Comparison of ENCODE assay signal across 8 mouse cellular contexts in genomic region chr13:97438692-97439091, GRCm38 (mm10).
A peak's percentile ranks its signal among the peaks of the same experiment; 100 is the strongest.
DNase-seq lines count a peak whose midpoint lies in the region; ATAC-seq and TF ChIP-seq lines count a peak whose summit lies in the region.

No protein-coding gene starts in this region.

- peak overlapping the region; percentile 72 for H3K27ac ChIP-seq in kidney, embryonic 14.5 days (ENCODE audit: low read depth, low read length)
- H3K27ac ChIP-seq in kidney, adult 2 months (ENCODE audit: insufficient read depth, low read depth, low read length) = no peak overlapping the region
- peak overlapping the region; percentile 77 for H3K27ac ChIP-seq in forebrain, embryonic 15.5 days (replicated peaks)
- peak overlapping the region; percentile 84 for H3K27ac ChIP-seq in midbrain, embryonic 10.5 days (replicated peaks)

- H3K4me1 ChIP-seq in kidney, embryonic 14.5 days (ENCODE audit: control insufficient read depth, insufficient read depth, low read length) = peaks cover 48% of the 10 kb centered on the region
- no peaks in the 10 kb centered on the region for H3K4me1 ChIP-seq in kidney, adult 2 months (ENCODE audit: control insufficient read depth, insufficient read depth, low read length)
- H3K4me1 ChIP-seq in forebrain, embryonic 15.5 days = peaks cover 73% of the 10 kb centered on the region
- H3K4me1 ChIP-seq in midbrain, embryonic 10.5 days = peaks cover 90% of the 10 kb centered on the region

- H3K4me3 ChIP-seq in kidney, embryonic 14.5 days (ENCODE audit: low read length) = no peak overlapping the region
- no peak overlapping the region for H3K4me3 ChIP-seq in kidney, adult 2 months (ENCODE audit: insufficient read depth, low read depth, low read length)
- 0 out of 2 replicates have a peak overlapping the region, but pooled peaks have one; percentile 0 for H3K4me3 ChIP-seq in forebrain, embryonic 15.5 days
- peak overlapping the region; percentile 27 for H3K4me3 ChIP-seq in midbrain, embryonic 10.5 days

- no peaks in the 10 kb centered on the region for H3K36me3 ChIP-seq in kidney, embryonic 14.5 days (ENCODE audit: control insufficient read depth, insufficient read depth, low read length)
- H3K36me3 ChIP-seq in kidney, adult 2 months (ENCODE audit: control insufficient read depth, insufficient read depth, low read length) = no peaks in the 10 kb centered on the region
- H3K36me3 ChIP-seq in forebrain, embryonic 15.5 days = no peaks in the 10 kb centered on the region
- H3K36me3 ChIP-seq in midbrain, embryonic 10.5 days = no peaks in the 10 kb centered on the region

- TF ChIP-seq CTCF in kidney, adult 2 months (conservative IDR thresholded peaks at IDR 0.05; ENCODE audit: insufficient read depth, insufficient read length, low read depth, low read length) = no peak
- TF ChIP-seq CTCF in brain, embryonic 14.5 days (IDR thresholded peaks at IDR 0.05; ENCODE audit: borderline replicate concordance, extremely low read depth, insufficient read depth, insufficient read length) = no peak

- peak overlapping the region; percentile 25; the same call in 1 of the 2 replicates for H3K9ac ChIP-seq in kidney, embryonic 14.5 days (ENCODE audit: low read depth, low read length)
- H3K9ac ChIP-seq in forebrain, embryonic 15.5 days (replicated peaks) = peak overlapping the region; percentile 8

- no peaks in the 10 kb centered on the region for H3K9me3 ChIP-seq in kidney, embryonic 14.5 days (ENCODE audit: control insufficient read depth, low read length)
- no peaks in the 10 kb centered on the region for H3K9me3 ChIP-seq in forebrain, embryonic 15.5 days
- no peaks in the 10 kb centered on the region for H3K9me3 ChIP-seq in midbrain, embryonic 10.5 days (replicated peaks)

- 30% methylated on average over 12 of the region's 12 CpGs for WGBS in kidney, embryonic 14.5 days
- 56% methylated on average over 12 of the region's 12 CpGs for WGBS in kidney, adult 2 months
- WGBS in forebrain, embryonic 15.5 days = 25% methylated on average over 12 of the region's 12 CpGs
- WGBS in midbrain, embryonic 10.5 days = 55% methylated on average over 12 of the region's 12 CpGs

- no peaks in the 10 kb centered on the region for H3K27me3 ChIP-seq in kidney, embryonic 14.5 days (ENCODE audit: control insufficient read depth, insufficient read depth, low read length)
- H3K27me3 ChIP-seq in kidney, adult 2 months (replicated peaks; ENCODE audit: control insufficient read depth, insufficient read depth, low read length) = no peaks in the 10 kb centered on the region
- H3K27me3 ChIP-seq in forebrain, embryonic 15.5 days = no peaks in the 10 kb centered on the region
- no peaks in the 10 kb centered on the region; the same call in 1 of the 2 replicates for H3K27me3 ChIP-seq in midbrain, embryonic 10.5 days (ENCODE audit: low read depth, poor library complexity, severe bottlenecking)

- H3K4me2 ChIP-seq in kidney, embryonic 14.5 days (replicated peaks; ENCODE audit: low read depth, low read length) = peak overlapping the region; percentile 24
- H3K4me2 ChIP-seq in forebrain, embryonic 15.5 days (replicated peaks) = peak overlapping the region; percentile 30

- no peak for ATAC-seq in kidney, embryonic 14.5 days (ENCODE audit: low FRiP score, low TSS enrichment)
- ATAC-seq in forebrain, embryonic 15.5 days (replicated peaks) = no peak

- no peak for TF ChIP-seq POLR2A in kidney, adult 2 months (IDR thresholded peaks at IDR 0.05; ENCODE audit: low read depth, low read length)
- no peak for TF ChIP-seq POLR2A in brain, embryonic 14.5 days (IDR thresholded peaks at IDR 0.05; ENCODE audit: borderline replicate concordance, extremely low read depth, insufficient read depth, insufficient read length, poor library complexity, severe bottlenecking)

- no peak for DNase-seq in kidney, adult 2 months
- DNase-seq in brain, embryonic 14.5 days (ENCODE audit: low read depth) = peak; percentile 70
- no peak for DNase-seq in midbrain, embryonic 10.5 days (ENCODE audit: low spot score)
- no peak for DNase-seq in frontal cortex, postnatal 36 days (ENCODE audit: low spot score in 2 of 2)
- DNase-seq in spleen, adult 18-20 months = no peak
- no peak for DNase-seq in kidney, postnatal 36 days

Comparison
In these comparisons a context has a peak if more than half of its experiments do, and no peak if none do; other contexts are left out.
1. H3K4me3 ChIP-seq: peak in forebrain, embryonic 15.5 days (single experiment) and midbrain, embryonic 10.5 days (single experiment); none in kidney, embryonic 14.5 days (single experiment) and kidney, adult 2 months (single experiment).